Mouse (Mus musculus) T-cell, adult 2 months (primary cell): ENCODE results near the gene Pced1b.
A peak's percentile ranks its signal among the peaks of the same experiment; 100 is the strongest.

Experiments
- DNase-seq: peaks from one replicate; pipeline ENCODE4 v3.0.0; 2022; ENCODE audit warnings: low spot score

Pced1b gene

DNA sequence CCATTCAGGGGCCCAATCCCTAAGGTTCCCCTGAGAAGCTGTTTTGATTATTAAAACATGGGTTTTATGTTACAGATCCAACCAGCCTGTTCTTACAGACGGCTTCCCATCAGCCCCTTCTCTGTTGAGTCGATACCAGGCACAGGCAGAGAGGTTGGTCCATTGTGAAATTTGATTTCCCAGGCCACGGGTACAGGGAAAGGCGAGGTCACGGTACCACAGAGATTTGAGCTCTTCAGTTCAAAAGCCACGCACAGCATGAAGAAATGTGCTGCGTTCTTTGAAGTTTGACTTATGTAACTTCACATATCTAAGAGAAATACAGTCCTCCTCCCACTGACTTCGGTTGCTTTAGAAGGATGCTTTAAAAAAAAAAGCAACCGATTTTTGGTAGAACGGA is 39.8 kb downstream of the Pced1b start:
- no peak for DNase-seq

- DNase-seq, result no peak
Measured at GRCm38 (mm10) chr15:97287436-97288143, 40.7 kb downstream of the Pced1b start.

DNA sequence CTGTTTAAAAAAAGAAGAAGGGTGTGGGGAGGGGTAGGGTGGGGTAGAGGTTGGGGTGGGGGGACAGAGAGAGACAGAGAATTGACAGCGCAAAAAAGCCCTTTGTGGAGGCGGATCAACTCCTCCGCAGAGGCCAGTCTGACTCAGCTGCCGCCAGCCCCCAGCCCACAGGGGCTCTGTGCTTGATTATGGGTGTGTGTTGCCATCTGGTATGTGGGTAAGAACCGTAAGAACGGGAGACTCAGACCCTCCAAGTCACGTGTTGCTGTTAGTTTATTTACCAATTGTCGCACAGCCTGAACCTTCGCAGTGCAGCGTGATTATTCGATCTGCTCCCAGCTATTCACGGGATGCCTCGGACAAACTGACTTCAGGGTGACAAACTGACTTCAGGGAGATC is 41.8 kb downstream of the Pced1b start:
- no peak for DNase-seq

- DNase-seq, result no peak
Measured at GRCm38 (mm10) chr15:97289176-97289575, 42.3 kb downstream of the Pced1b start.

DNA sequence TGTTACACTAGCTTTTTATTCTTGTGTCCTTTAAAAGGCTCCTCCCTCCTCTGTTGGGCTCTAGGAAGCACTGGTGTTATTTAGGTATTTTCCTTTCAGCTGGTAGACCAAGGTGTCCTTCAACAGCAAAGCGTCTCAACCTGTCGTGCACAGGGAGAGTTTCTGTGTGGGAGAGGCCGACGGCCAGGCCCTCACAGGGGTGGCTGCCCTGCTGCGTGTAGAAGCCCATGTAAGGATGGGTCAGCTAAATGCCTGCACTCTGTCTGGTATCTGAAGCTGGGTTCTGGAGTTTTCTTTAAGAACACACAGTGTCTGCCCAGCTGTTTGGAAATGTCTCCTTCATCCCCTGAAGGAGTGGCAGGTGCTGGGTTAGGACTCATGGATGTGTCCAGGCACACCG is 43.4 kb downstream of the Pced1b start:
- DNase-seq, result no peak

GRCm38 (mm10) chr15:97291291-97292050 is 44.6 kb downstream of the Pced1b start:
- DNase-seq, result no peak

GRCm38 (mm10) chr15:97307935-97308334 is 61.0 kb downstream of the Pced1b start:
- DNase-seq, result no peak

GRCm38 (mm10) chr15:97309533-97309932 is 62.6 kb downstream of the Pced1b start:
- DNase-seq, result no peak

GRCm38 (mm10) chr15:97310251-97310650 is 63.3 kb downstream of the Pced1b start:
- no peak for DNase-seq

DNA sequence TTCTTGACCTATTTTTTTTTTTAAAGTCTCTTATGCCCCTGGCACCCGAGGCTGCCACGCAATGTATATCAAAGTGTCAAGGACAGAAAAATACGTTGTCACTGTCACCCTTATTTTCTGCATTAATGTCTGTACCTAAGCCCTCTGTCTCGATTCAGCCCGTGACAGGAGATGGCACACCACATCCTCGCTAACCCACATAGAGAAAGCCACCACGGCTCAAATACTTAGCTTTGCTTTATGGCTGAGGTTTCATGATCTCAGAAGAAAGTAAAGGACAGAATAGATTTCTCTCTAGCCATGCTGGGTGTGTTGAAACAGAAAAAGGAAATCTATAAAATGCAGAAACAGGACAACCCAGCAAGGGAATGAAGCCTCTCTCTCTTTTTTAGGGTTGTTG is 64.3 kb downstream of the Pced1b start:
- peak; percentile 65 for DNase-seq

DNA sequence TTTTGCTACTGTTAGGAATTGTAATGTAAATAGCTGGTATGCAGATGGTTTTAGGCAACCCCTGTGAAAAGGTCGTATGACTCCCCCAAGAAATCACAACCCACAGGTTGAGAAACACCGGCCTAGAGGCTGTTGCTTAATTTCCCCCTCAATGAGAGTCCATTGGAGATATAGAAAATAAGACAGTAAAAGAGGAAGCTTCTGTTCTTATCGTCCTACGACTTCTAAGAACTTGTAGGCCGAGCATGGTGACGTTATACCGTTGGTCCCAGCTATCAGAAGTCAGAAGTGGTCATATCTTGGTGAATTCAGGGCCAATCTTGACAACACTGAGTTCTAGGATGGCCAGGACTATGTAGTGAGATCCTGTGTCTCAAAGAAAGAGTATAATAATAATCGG is 65.0 kb downstream of the Pced1b start:
- no peak for DNase-seq

GRCm38 (mm10) chr15:97314720-97315421 is 68.0 kb downstream of the Pced1b start:
- DNase-seq, result no peak

DNA sequence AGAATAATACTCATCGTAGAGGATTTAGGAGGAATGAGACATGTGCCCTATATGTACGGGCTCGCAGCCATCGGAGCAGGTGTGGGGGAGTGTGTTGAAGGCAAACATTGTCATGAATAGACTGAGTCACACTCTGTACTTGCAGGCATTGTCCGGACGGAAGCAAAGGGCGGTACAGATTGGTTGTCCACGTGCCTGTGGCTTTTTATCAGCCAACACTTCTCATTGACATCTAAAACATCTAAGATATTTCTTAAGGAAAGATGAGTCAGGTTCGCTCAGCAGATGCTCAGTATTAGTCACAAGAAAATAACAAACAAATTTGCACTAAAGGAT is 68.5 kb downstream of the Pced1b start:
- no peak for DNase-seq

GRCm38 (mm10) chr15:97318365-97319001 is 71.6 kb downstream of the Pced1b start:
- DNase-seq, result no peak

- DNase-seq, result no peak
Measured at GRCm38 (mm10) chr15:97322821-97323220, 75.9 kb downstream of the Pced1b start.

GRCm38 (mm10) chr15:97323466-97323865 is 76.6 kb downstream of the Pced1b start:
- DNase-seq, result no peak

DNA sequence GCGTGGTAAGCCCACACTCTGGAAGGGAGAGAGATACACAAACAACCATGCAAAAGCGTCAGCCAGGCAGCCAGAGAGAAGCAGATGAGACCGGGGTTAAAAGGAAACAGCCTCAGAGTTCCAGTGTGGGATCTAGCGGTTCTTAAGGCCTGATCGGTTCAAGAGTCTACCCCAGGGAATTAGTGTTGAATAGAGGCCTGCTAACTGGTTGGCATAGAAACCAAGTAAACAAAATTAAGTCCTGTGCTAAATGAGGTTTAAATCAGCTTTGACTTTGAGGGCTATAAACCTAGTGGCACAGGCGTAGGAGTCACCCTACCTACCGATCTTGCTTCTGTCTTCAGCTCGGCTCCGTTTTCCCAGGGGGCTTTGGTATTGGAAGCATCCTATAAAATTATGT is 77.4 kb downstream of the Pced1b start:
- DNase-seq, result no peak

DNA sequence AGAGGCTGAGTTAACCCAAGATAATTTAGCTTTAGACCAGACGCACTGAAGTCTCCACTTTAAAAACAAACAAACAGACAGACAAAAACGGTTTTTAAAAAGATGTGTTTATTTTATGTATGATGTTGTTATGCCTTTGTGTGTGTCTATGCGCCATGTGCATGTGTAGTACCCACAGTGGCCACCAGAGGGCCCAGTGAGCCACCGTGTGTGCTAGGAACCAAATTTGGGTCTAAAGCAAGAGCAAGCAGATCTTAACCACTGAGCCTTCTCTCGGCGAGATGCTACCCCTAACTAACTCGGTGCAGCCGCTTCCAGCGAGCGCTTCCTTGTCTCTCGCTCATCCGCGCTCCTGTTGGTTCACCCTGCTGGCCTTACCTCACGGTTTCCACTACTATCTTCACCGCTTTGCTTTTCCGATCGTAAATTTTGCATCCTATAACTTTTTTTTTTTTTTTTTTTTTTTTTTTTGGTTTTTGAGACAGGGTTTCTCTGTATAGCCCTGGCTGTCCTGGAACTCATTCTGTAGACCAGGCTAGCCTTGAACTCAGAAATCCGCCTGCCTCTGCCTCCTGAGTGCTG is 80.7 kb downstream of the Pced1b start:
- DNase-seq, result peak; percentile 76

DNA sequence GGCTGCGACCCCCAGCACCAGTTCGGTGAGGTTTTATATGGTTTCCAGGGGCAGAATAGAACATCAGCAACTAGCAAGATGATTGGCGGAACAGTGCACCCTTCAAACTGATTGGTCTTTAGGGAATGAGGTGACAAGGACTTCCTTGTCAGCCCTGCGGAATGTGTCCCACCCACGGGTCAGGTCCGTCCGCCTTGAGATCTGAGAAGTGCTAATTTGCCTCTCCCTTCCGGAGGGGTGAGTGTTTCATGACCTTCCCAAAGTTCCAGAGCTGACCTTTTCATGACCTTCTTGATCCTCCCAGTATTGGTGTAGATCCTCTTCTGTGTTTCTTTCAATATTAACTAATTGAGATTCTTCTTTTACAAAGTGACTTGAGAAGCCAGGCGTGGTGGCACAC is 85.7 kb downstream of the Pced1b start:
- no peak for DNase-seq

GRCm38 (mm10) chr15:97337636-97338352 is 90.9 kb downstream of the Pced1b start:
- no peak for DNase-seq

DNA sequence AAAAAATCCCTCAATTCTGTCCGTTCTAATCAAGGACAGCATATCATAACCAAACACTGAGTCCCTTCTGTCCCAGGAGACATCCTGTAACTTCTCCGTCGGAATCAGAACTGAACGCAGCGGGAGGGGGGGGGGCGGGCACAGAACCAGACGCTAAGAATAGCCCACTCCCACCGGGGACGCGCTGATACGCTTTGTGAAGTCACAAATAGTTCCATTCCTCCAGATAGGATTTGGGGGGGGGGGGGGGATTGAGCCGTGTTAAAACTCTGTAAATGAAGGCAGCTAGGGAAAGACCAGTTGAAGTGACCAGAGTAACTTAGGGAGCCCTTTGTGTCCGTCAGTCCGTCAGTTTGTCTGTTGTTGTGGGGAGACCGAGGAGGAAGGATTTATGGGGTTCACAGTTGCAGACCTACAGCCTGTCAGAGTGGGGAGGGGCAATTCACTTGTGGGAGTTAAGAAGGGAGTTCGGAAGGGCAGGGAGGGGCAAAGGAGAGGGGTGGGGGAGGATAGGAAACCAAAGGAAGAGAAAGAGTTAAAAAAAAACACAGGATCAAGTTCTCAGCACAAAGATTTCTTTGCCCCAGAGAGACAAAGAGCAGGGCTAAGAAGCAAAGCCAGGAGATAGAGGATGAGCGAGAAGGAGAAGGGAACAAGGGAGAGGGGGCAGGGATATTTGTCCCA is 91.6 kb downstream of the Pced1b start:
- DNase-seq, result no peak
